Comparison of ENCODE assay signal across 9 mouse cellular contexts in the genomic region with DNA sequence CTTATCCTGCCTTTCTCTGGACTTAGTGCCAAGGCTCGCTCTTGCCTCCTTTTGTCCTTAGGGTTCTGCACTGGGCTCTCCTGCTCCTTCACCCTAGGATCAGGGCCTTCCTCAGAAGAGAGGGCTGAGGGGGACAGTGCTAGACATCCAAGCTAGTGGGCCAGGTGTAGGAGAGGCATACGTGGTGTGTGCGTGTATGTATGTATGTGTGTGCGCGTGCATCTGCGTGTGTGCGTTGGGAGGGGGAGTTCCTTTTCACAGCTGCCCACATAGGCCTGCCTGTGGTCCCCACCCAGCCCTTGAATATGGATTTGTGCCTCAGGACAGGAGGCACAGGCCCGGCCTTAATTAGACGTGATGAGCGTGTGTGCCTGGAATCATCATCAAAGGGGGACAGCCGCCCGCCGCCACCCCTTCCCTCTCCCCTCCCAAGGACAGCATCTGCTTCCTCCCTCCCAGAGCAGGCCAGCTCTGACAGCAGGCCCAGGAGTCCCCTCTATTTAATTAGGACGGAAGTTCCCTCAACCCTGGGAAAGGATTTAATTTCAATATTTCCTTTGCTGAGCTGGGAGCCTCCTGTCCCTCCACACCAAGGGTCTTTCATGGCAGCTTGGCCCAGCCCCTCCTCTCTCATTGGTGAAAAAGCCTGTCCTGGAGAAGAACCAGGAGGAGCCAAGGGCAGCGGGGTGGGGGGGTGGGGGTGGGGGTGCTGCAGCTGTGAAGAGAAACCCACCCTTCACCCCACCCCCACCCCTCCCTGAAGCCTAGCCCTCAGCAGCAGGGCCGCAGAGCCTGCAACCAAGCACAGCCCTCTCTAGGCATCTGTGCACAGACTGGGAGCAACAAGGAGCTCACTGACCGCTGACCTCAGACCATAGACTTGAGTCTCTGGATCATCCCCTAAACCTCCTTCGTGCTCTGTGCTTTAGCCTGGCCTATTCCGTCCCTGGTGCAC.
A peak's percentile ranks its signal among the peaks of the same experiment; 100 is the strongest.
DNase-seq lines count a peak whose midpoint lies in the region; ATAC-seq and TF ChIP-seq lines count a peak whose summit lies in the region.
"Had no signal": no experiment of that assay in that cellular context is flagged by ENCODE, and none has a peak within 500 bp of the region (broad histone marks: within the 10 kb centered on the region; RNA-seq: fewer than 3 reads in every experiment).

No protein-coding gene starts in this region.

- H3K27ac ChIP-seq in intestine, embryonic 14.5 days (ENCODE audit: low read depth), result peak overlapping the region; percentile 78
- no peak overlapping the region for H3K27ac ChIP-seq in intestine, postnatal 0 days (ENCODE audit: low read depth, low read length)
- peak overlapping the region; percentile 84 for H3K27ac ChIP-seq in forebrain, embryonic 10.5 days
- peak overlapping the region; percentile 76 for H3K27ac ChIP-seq in hindbrain, embryonic 14.5 days
- peak overlapping the region; percentile 83 for H3K27ac ChIP-seq in neural tube, embryonic 11.5 days (ENCODE audit: low read depth, low read length)

- no peak overlapping the region for H3K4me3 ChIP-seq in intestine, embryonic 14.5 days (ENCODE audit: low read depth, low read length)
- no peak overlapping the region for H3K4me3 ChIP-seq in intestine, postnatal 0 days (ENCODE audit: low read depth, low read length)
- 0 out of 2 replicates have a peak overlapping the region, but pooled peaks have one; percentile 13 for H3K4me3 ChIP-seq in forebrain, embryonic 10.5 days
- no peak overlapping the region for H3K4me3 ChIP-seq in hindbrain, embryonic 14.5 days (replicated peaks; ENCODE audit: low read length)
- no peak overlapping the region for H3K4me3 ChIP-seq in neural tube, embryonic 11.5 days (ENCODE audit: low read depth, low read length)
- H3K4me3 ChIP-seq: megakaryocyte, embryonic 14.5 days had no signal

- H3K4me1 ChIP-seq in intestine, embryonic 14.5 days (replicated peaks; ENCODE audit: control insufficient read depth, insufficient read depth, low read length), result peaks cover 21% of the 10 kb centered on the region
- H3K4me1 ChIP-seq in intestine, postnatal 0 days (replicated peaks; ENCODE audit: control insufficient read depth, insufficient read depth, low read length), result no peaks in the 10 kb centered on the region
- peaks cover 99% of the 10 kb centered on the region for H3K4me1 ChIP-seq in forebrain, embryonic 10.5 days
- peaks cover 87% of the 10 kb centered on the region for H3K4me1 ChIP-seq in hindbrain, embryonic 14.5 days (replicated peaks; ENCODE audit: control insufficient read depth, insufficient read depth, low read length)
- peaks cover 57% of the 10 kb centered on the region for H3K4me1 ChIP-seq in neural tube, embryonic 11.5 days (ENCODE audit: control insufficient read depth, insufficient read depth, low read length)

- DNase-seq in intestine, embryonic 14.5 days (ENCODE audit: low spot score), result no peak
- peak; percentile 71 for DNase-seq in forebrain, embryonic 10.5 days (ENCODE audit: extremely low spot score, low spot score)
- no peak for DNase-seq in hindbrain, embryonic 14.5 days (ENCODE audit: low spot score)
- peak; percentile 73 for DNase-seq in neural tube, embryonic 11.5 days (ENCODE audit: low spot score)
- no peak for DNase-seq in thymus, postnatal 0 days (ENCODE audit: low spot score)
- no peak for DNase-seq in layer of hippocampus, postnatal 10 days (ENCODE audit: low spot score in 2 of 2)
- no peak for DNase-seq in right cerebral cortex, adult 18-20 months

- 45% methylated on average over 19 of the region's 19 CpGs for WGBS in intestine, embryonic 14.5 days
- 61% methylated on average over 19 of the region's 19 CpGs for WGBS in intestine, postnatal 0 days
- WGBS in forebrain, embryonic 10.5 days, result 35% methylated on average over 19 of the region's 19 CpGs
- 21% methylated on average over 19 of the region's 19 CpGs for WGBS in hindbrain, embryonic 14.5 days
- WGBS in neural tube, embryonic 11.5 days, result 38% methylated on average over 19 of the region's 19 CpGs

- TF ChIP-seq CTCF in intestine, postnatal 0 days (IDR thresholded peaks at IDR 0.05; ENCODE audit: low read depth), result no peak

- H3K9me3 ChIP-seq in intestine, embryonic 14.5 days (ENCODE audit: control insufficient read depth, low read length), result no peaks in the 10 kb centered on the region
- no peaks in the 10 kb centered on the region for H3K9me3 ChIP-seq in intestine, postnatal 0 days (ENCODE audit: control insufficient read depth)
- H3K9me3 ChIP-seq in forebrain, embryonic 10.5 days, result no peaks in the 10 kb centered on the region
- no peaks in the 10 kb centered on the region for H3K9me3 ChIP-seq in hindbrain, embryonic 14.5 days (ENCODE audit: control insufficient read depth, low read length)
- H3K9me3 ChIP-seq in neural tube, embryonic 11.5 days (ENCODE audit: control insufficient read depth, low read length), result no peaks in the 10 kb centered on the region
- H3K9me3 ChIP-seq: megakaryocyte, embryonic 14.5 days had no signal

- H3K27me3 ChIP-seq in intestine, embryonic 14.5 days (replicated peaks; ENCODE audit: control insufficient read depth, insufficient read depth, low read length), result no peaks in the 10 kb centered on the region
- H3K27me3 ChIP-seq in intestine, postnatal 0 days (replicated peaks; ENCODE audit: control insufficient read depth, insufficient read depth, low read length), result no peaks in the 10 kb centered on the region
- H3K27me3 ChIP-seq in forebrain, embryonic 10.5 days (ENCODE audit: poor library complexity, severe bottlenecking), result peaks cover 40% of the 10 kb centered on the region
- H3K27me3 ChIP-seq in hindbrain, embryonic 14.5 days (ENCODE audit: control insufficient read depth, insufficient read depth, low read length), result no peaks in the 10 kb centered on the region
- H3K27me3 ChIP-seq in neural tube, embryonic 11.5 days (ENCODE audit: control insufficient read depth, insufficient read depth, low read length), result no peaks in the 10 kb centered on the region

- peak; percentile 72 for ATAC-seq in intestine, embryonic 14.5 days (replicated peaks; ENCODE audit: low FRiP score, low TSS enrichment, low read depth)
- no peak for ATAC-seq in intestine, postnatal 0 days
- peak; percentile 44 for ATAC-seq in hindbrain, embryonic 14.5 days (ENCODE audit: low FRiP score)
- peak; percentile 40 for ATAC-seq in neural tube, embryonic 11.5 days (ENCODE audit: insufficient read depth, low FRiP score, low TSS enrichment)

- H3K4me2 ChIP-seq in intestine, embryonic 14.5 days (ENCODE audit: low read length), result no peak overlapping the region
- no peak overlapping the region for H3K4me2 ChIP-seq in intestine, postnatal 0 days (replicated peaks; ENCODE audit: low read depth)
- no peak overlapping the region for H3K4me2 ChIP-seq in hindbrain, embryonic 14.5 days (replicated peaks)
- no peak overlapping the region; the same call in 1 of the 2 replicates for H3K4me2 ChIP-seq in neural tube, embryonic 11.5 days (ENCODE audit: low read depth)

- H3K9ac ChIP-seq in intestine, embryonic 14.5 days (ENCODE audit: low read length), result no peak overlapping the region
- H3K9ac ChIP-seq in intestine, postnatal 0 days (ENCODE audit: low read depth, low read length), result no peak overlapping the region
- no peak overlapping the region for H3K9ac ChIP-seq in hindbrain, embryonic 14.5 days
- H3K9ac ChIP-seq in neural tube, embryonic 11.5 days (ENCODE audit: low read length), result no peak overlapping the region; the same call in 1 of the 2 replicates

- no peaks in the 10 kb centered on the region for H3K36me3 ChIP-seq in intestine, embryonic 14.5 days (ENCODE audit: control insufficient read depth, insufficient read depth, low read length)
- H3K36me3 ChIP-seq in intestine, postnatal 0 days (ENCODE audit: control insufficient read depth, insufficient read depth), result no peaks in the 10 kb centered on the region
- H3K36me3 ChIP-seq in forebrain, embryonic 10.5 days (replicated peaks), result no peaks in the 10 kb centered on the region
- no peaks in the 10 kb centered on the region for H3K36me3 ChIP-seq in hindbrain, embryonic 14.5 days (replicated peaks; ENCODE audit: control insufficient read depth, insufficient read depth)
- no peaks in the 10 kb centered on the region for H3K36me3 ChIP-seq in neural tube, embryonic 11.5 days (ENCODE audit: control insufficient read depth, insufficient read depth, low read length)

Comparison
In these comparisons a context has a peak if more than half of its experiments do, and no peak if none do; other contexts are left out.
1. DNase-seq: peak in forebrain, embryonic 10.5 days (single experiment) and neural tube, embryonic 11.5 days (single experiment); none in intestine, embryonic 14.5 days (single experiment), hindbrain, embryonic 14.5 days (single experiment), thymus, postnatal 0 days (single experiment), layer of hippocampus, postnatal 10 days (0 of 2) and right cerebral cortex, adult 18-20 months (single experiment).